Mouse (Mus musculus) forebrain, embryonic 10.5 days (tissue): ENCODE measurements around the gene Dync1li1. TPM values are rescaled to one million over a fixed set of nuclear protein-coding genes. Genes with fewer than 3 reads are reported as not detected.
"Not testable (repeated sequence)": the region's sequence is repeated elsewhere in the genome, so short reads cannot be mapped to it uniquely, and the experiment has no call there.

Experiments
- DNase-seq: peaks from one replicate; pipeline ENCODE4 v3.0.0-alpha.2; 2017; ENCODE audit warnings: low spot score; ENCODE audit errors: extremely low spot score
- H3K27ac ChIP-seq: fragments of 300-500 bp; sonication (generic); 2 replicates; pipeline ENCODE4 v1.5.1; 2016; ENCODE audit warnings: mild to moderate bottlenecking
- H3K27me3 ChIP-seq: fragments of 300-500 bp; sonication (generic); 2 replicates; pipeline ENCODE4 v1.6.1; 2016; ENCODE audit warnings: mild to moderate bottlenecking; ENCODE audit not compliant: poor library complexity, severe bottlenecking
- H3K36me3 ChIP-seq: fragments of 300-500 bp; sonication (generic); replicated peaks from 2 replicates; pipeline ENCODE4 v1.6.1; 2016; ENCODE audit warnings: mild to moderate bottlenecking, moderate library complexity
- H3K4me1 ChIP-seq: fragments of 300-500 bp; sonication (generic); 2 replicates; pipeline ENCODE4 v1.6.1; 2016
- H3K4me3 ChIP-seq: fragments of 300-500 bp; sonication (generic); 2 replicates; pipeline ENCODE4 v1.5.1; 2016; ENCODE audit warnings: mild to moderate bottlenecking, moderate library complexity
- H3K9me3 ChIP-seq: fragments of 300-500 bp; sonication (generic); 2 replicates; pipeline ENCODE4 v1.6.1; 2016; ENCODE audit warnings: mild to moderate bottlenecking, moderate library complexity
- WGBS: fragments of 180-500 bp; shearing (Covaris S2); methylation state at CpG from one replicate; pipeline ENCODE4 v1.1.7; 2016; 5-methylcytosine and 5-hydroxymethylcytosine counted together
- polyA plus RNA-seq: library from polyadenylated mRNA; unstranded; fragments of >200 nt; fragmentation: Nextera tagmentation; extraction: Ambion mirVana; gene quantifications from 2 replicates; pipeline ENCODE4 v1.2.1, GENCODE M21; 2016

Gene Dync1li1
- 74.6 and 78.8 TPM in 2 replicates for polyA plus RNA-seq

GRCm38 (mm10) chr9:114688252-114688952, at the start of gene Dync1li1:
Gene Dync1li1 (plus strand): TSS chr9:114688790.
- Histone ChIP-seq H3K36me3 (peaks cover 27% of the 10 kb centered on the region), H3K4me3 (peak within 1 kb of the TSS; percentile 94), H3K4me1 (peaks cover 30% of the 10 kb centered on the region), H3K27me3 (no peaks in the 10 kb centered on the region), H3K27ac (peak within 1 kb of the TSS; percentile 94), H3K9me3 (no peaks in the 10 kb centered on the region)
- under 1% methylated on average over 57 of the region's 57 CpGs for WGBS
- DNase-seq = peak; percentile 98

- no peaks in the 10 kb centered on the region for H3K9me3 ChIP-seq
- DNase-seq = no peak
- H3K36me3 ChIP-seq = peaks cover 33% of the 10 kb centered on the region
- H3K4me1 ChIP-seq = peaks cover 19% of the 10 kb centered on the region
- H3K27me3 ChIP-seq = peaks cover 19% of the 10 kb centered on the region
- 15% methylated on average over 18 of the region's 18 CpGs for WGBS
- H3K27ac ChIP-seq = peak overlapping the region; percentile 91
- H3K4me3 ChIP-seq = peak overlapping the region; percentile 95
These were observed 49.3 kb upstream of the Dync1li1 start for GRCm38 (mm10) chr9:114639186-114639748.

- H3K27ac ChIP-seq = peak within 1 kb of the TSS; percentile 91
- H3K27me3 ChIP-seq = peaks cover 19% of the 10 kb centered on the region
- peaks cover 19% of the 10 kb centered on the region for H3K4me1 ChIP-seq
- WGBS = 4% methylated on average over 51 of the region's 51 CpGs
- DNase-seq = peak; percentile 99
- H3K9me3 ChIP-seq = no peaks in the 10 kb centered on the region
- H3K4me3 ChIP-seq = peak within 1 kb of the TSS; percentile 95
- H3K36me3 ChIP-seq = peaks cover 30% of the 10 kb centered on the region
These were observed 48.5 kb upstream of the Dync1li1 start, which contains the start of gene Cnot10 for GRCm38 (mm10) chr9:114639839-114640646. Gene Cnot10 (minus strand): TSS chr9:114640184.

- DNase-seq = no peak
These were observed 41.8 kb upstream of the Dync1li1 start for GRCm38 (mm10) chr9:114646556-114647505.

GRCm38 (mm10) chr9:114647506-114648432, 40.8 kb upstream of the Dync1li1 start:
- no peak for DNase-seq
- H3K36me3 ChIP-seq = no peaks in the 10 kb centered on the region
- no peak overlapping the region for H3K27ac ChIP-seq
- peaks cover 15% of the 10 kb centered on the region for H3K27me3 ChIP-seq
- H3K4me3 ChIP-seq = no peak overlapping the region
- H3K4me1 ChIP-seq = no peaks in the 10 kb centered on the region
- WGBS = 83% methylated on average over 28 of the region's 28 CpGs
- no peaks in the 10 kb centered on the region for H3K9me3 ChIP-seq

More at GRCm38 (mm10) chr9:114646556-114647505, 41.8 kb upstream of the Dync1li1 start:
- 90% methylated on average over 12 of the region's 12 CpGs for WGBS
- Histone ChIP-seq H3K4me1 (no peaks in the 10 kb centered on the region), H3K27ac (no peak overlapping the region), H3K4me3 (no peak overlapping the region), H3K36me3 (no peaks in the 10 kb centered on the region), H3K9me3 (no peaks in the 10 kb centered on the region), H3K27me3 (peaks cover 16% of the 10 kb centered on the region)

- not testable (repeated sequence) for DNase-seq, H3K27me3 ChIP-seq, H3K27ac ChIP-seq, H3K4me1 ChIP-seq, H3K36me3 ChIP-seq, H3K4me3 ChIP-seq, H3K9me3 ChIP-seq
- 53% methylated on average over 9 of the region's 9 CpGs for WGBS
These were observed 40.1 kb upstream of the Dync1li1 start for GRCm38 (mm10) chr9:114648472-114648871.

GRCm38 (mm10) chr9:114649371-114649770, 39.2 kb upstream of the Dync1li1 start:
- WGBS = 88% methylated on average over 5 of the region's 5 CpGs
- DNase-seq = no peak

GRCm38 (mm10) chr9:114650938-114651634, 37.5 kb upstream of the Dync1li1 start:
- no peaks in the 10 kb centered on the region for H3K36me3 ChIP-seq
- no peaks in the 10 kb centered on the region for H3K27me3 ChIP-seq
- no peak overlapping the region for H3K27ac ChIP-seq
- no peak overlapping the region for H3K4me3 ChIP-seq
- no peak for DNase-seq
- 62% methylated on average over 21 of the region's 21 CpGs for WGBS
- H3K4me1 ChIP-seq = no peaks in the 10 kb centered on the region
- 0 out of 2 replicates have a peak, but pooled peaks cover 3% of the 10 kb centered on the region for H3K9me3 ChIP-seq

More at GRCm38 (mm10) chr9:114649371-114649770, 39.2 kb upstream of the Dync1li1 start:
- Histone ChIP-seq H3K27ac (no peak overlapping the region), H3K4me3 (no peak overlapping the region), H3K27me3 (no peaks in the 10 kb centered on the region; the same call in 1 of the 2 replicates), H3K36me3 (no peaks in the 10 kb centered on the region), H3K9me3 (no peaks in the 10 kb centered on the region), H3K4me1 (no peaks in the 10 kb centered on the region)

GRCm38 (mm10) chr9:114655356-114655755, 33.2 kb upstream of the Dync1li1 start:
- Histone ChIP-seq H3K9me3 (peaks cover 8% of the 10 kb centered on the region; the same call in 1 of the 2 replicates), H3K27me3 (no peaks in the 10 kb centered on the region), H3K27ac (no peak overlapping the region), H3K4me3 (no peak overlapping the region), H3K36me3 (no peaks in the 10 kb centered on the region), H3K4me1 (no peaks in the 10 kb centered on the region)
- no peak for DNase-seq
- WGBS = 90% methylated on average over 4 of the region's 4 CpGs

- no peak overlapping the region for H3K27ac ChIP-seq
- no peak for DNase-seq
- no peak overlapping the region for H3K4me3 ChIP-seq
- H3K9me3 ChIP-seq = peaks cover 8% of the 10 kb centered on the region; the same call in 1 of the 2 replicates
- no peaks in the 10 kb centered on the region for H3K4me1 ChIP-seq
- H3K36me3 ChIP-seq = no peaks in the 10 kb centered on the region
- 93% methylated on average over 3 of the region's 3 CpGs for WGBS
- H3K27me3 ChIP-seq = no peaks in the 10 kb centered on the region
These were observed 31.9 kb upstream of the Dync1li1 start for GRCm38 (mm10) chr9:114656701-114657100.

GRCm38 (mm10) chr9:114660506-114660905, 28.1 kb upstream of the Dync1li1 start:
- DNase-seq = no peak
- 86% methylated on average over 6 of the region's 6 CpGs for WGBS
- Histone ChIP-seq H3K36me3 (no peaks in the 10 kb centered on the region), H3K27me3 (no peaks in the 10 kb centered on the region), H3K4me1 (no peaks in the 10 kb centered on the region), H3K9me3 (peaks cover 4% of the 10 kb centered on the region; the same call in 1 of the 2 replicates), H3K27ac (no peak overlapping the region), H3K4me3 (no peak overlapping the region)
